16 mouse cellular contexts compared by ENCODE assay signal in genomic region chr11:67431116-67431645, GRCm38 (mm10). TPM values are rescaled to one million over a fixed set of nuclear protein-coding genes. Genes with fewer than 3 reads are reported as not detected.
A peak's percentile ranks its signal among the peaks of the same experiment; 100 is the strongest.
DNase-seq lines count a peak whose midpoint lies in the region; ATAC-seq and TF ChIP-seq lines count a peak whose summit lies in the region.
"Had no signal": no experiment of that assay in that cellular context is flagged by ENCODE, and none has a peak within 500 bp of the region (broad histone marks: within the 10 kb centered on the region; RNA-seq: fewer than 3 reads in every experiment).

No protein-coding gene starts in this region.

- no peaks in the 10 kb centered on the region for H3K36me3 ChIP-seq in midbrain, embryonic 11.5 days (ENCODE audit: control insufficient read depth, insufficient read depth, low read length)
- no peaks in the 10 kb centered on the region for H3K36me3 ChIP-seq in midbrain, embryonic 13.5 days
- no peaks in the 10 kb centered on the region for H3K36me3 ChIP-seq in embryonic facial prominence, embryonic 13.5 days
- no peaks in the 10 kb centered on the region for H3K36me3 ChIP-seq in limb, embryonic 13.5 days
- no peaks in the 10 kb centered on the region for H3K36me3 ChIP-seq in heart, embryonic 12.5 days

- DNase-seq in gastrocnemius, adult 2 months: no peak
- no peak for DNase-seq in gastrocnemius, postnatal 4 days (ENCODE audit: low spot score in 2 of 2)
- peak; percentile 84 for DNase-seq in midbrain, embryonic 11.5 days (ENCODE audit: low spot score, missing footprints)
- no peak for DNase-seq in left cerebral cortex, adult 9 months (ENCODE audit: low spot score in 2 of 2)
- DNase-seq: adrenal gland, adult 8-10 months; cerebellum, adult 18-20 months; gastrocnemius, postnatal 14 days; heart, postnatal 14 days; kidney, postnatal 10 days; lung, postnatal 10 days; thymus, postnatal 14 days had no signal

- ATAC-seq in midbrain, embryonic 11.5 days (ENCODE audit: low FRiP score): no peak
- ATAC-seq in midbrain, embryonic 13.5 days: no peak
- no peak for ATAC-seq in embryonic facial prominence, embryonic 13.5 days (ENCODE audit: insufficient number of reproducible peaks, insufficient read depth, low FRiP score, low TSS enrichment, low read depth)
- no peak for ATAC-seq in limb, embryonic 13.5 days (ENCODE audit: low FRiP score, low read depth)
- no peak for ATAC-seq in heart, embryonic 12.5 days (ENCODE audit: insufficient number of reproducible peaks, low FRiP score)

- no peaks in the 10 kb centered on the region for H3K27me3 ChIP-seq in midbrain, embryonic 11.5 days (ENCODE audit: control insufficient read depth, insufficient read depth, low read length)
- no peaks in the 10 kb centered on the region for H3K27me3 ChIP-seq in midbrain, embryonic 13.5 days
- no peaks in the 10 kb centered on the region for H3K27me3 ChIP-seq in embryonic facial prominence, embryonic 13.5 days
- H3K27me3 ChIP-seq in limb, embryonic 13.5 days: peaks cover 5% of the 10 kb centered on the region; the same call in 1 of the 2 replicates
- no peaks in the 10 kb centered on the region for H3K27me3 ChIP-seq in heart, embryonic 12.5 days (replicated peaks)

- intact Hi-C loops in gastrocnemius, adult 2 months (cut with DNase I): no loop called here

- H3K27ac ChIP-seq in gastrocnemius, adult 2 months: no peak overlapping the region
- H3K27ac ChIP-seq in midbrain, embryonic 11.5 days (ENCODE audit: low read depth, low read length): no peak overlapping the region
- H3K27ac ChIP-seq in midbrain, embryonic 13.5 days: no peak overlapping the region
- H3K27ac ChIP-seq in embryonic facial prominence, embryonic 13.5 days: no peak overlapping the region
- H3K27ac ChIP-seq in limb, embryonic 13.5 days: no peak overlapping the region
- H3K27ac ChIP-seq in heart, embryonic 12.5 days (ENCODE audit: poor library complexity, severe bottlenecking): no peak overlapping the region
- H3K27ac ChIP-seq: layer of hippocampus, adult 2 months had no signal

- H3K4me1 ChIP-seq in midbrain, embryonic 11.5 days (ENCODE audit: control insufficient read depth, insufficient read depth, low read length): no peaks in the 10 kb centered on the region
- H3K4me1 ChIP-seq in midbrain, embryonic 13.5 days (replicated peaks): peaks cover 5% of the 10 kb centered on the region; the same call in 1 of the 2 replicates
- H3K4me1 ChIP-seq in embryonic facial prominence, embryonic 13.5 days: peaks cover 7% of the 10 kb centered on the region; the same call in 1 of the 2 replicates
- peaks cover 7% of the 10 kb centered on the region for H3K4me1 ChIP-seq in limb, embryonic 13.5 days
- no peaks in the 10 kb centered on the region for H3K4me1 ChIP-seq in heart, embryonic 12.5 days (replicated peaks)

- no peak for TF ChIP-seq CTCF in gastrocnemius, adult 2 months (IDR thresholded peaks at IDR 0.05)

- H3K4me2 ChIP-seq in midbrain, embryonic 11.5 days: no peak overlapping the region
- H3K4me2 ChIP-seq in midbrain, embryonic 13.5 days (replicated peaks): no peak overlapping the region
- H3K4me2 ChIP-seq in embryonic facial prominence, embryonic 13.5 days: peak overlapping the region; percentile 26
- H3K4me2 ChIP-seq in limb, embryonic 13.5 days (replicated peaks): peak overlapping the region; percentile 41
- H3K4me2 ChIP-seq in heart, embryonic 12.5 days: no peak overlapping the region

- peak overlapping the region; percentile 35 for H3K4me3 ChIP-seq in gastrocnemius, adult 2 months
- no peak overlapping the region for H3K4me3 ChIP-seq in midbrain, embryonic 11.5 days (ENCODE audit: low read depth, low read length)
- no peak overlapping the region for H3K4me3 ChIP-seq in midbrain, embryonic 13.5 days (replicated peaks)
- no peak overlapping the region for H3K4me3 ChIP-seq in embryonic facial prominence, embryonic 13.5 days
- H3K4me3 ChIP-seq in limb, embryonic 13.5 days: no peak overlapping the region
- no peak overlapping the region for H3K4me3 ChIP-seq in heart, embryonic 12.5 days
- H3K4me3 ChIP-seq: layer of hippocampus, adult 2 months had no signal

- H3K9ac ChIP-seq in midbrain, embryonic 11.5 days (ENCODE audit: low read length): no peak overlapping the region
- H3K9ac ChIP-seq in midbrain, embryonic 13.5 days (replicated peaks): no peak overlapping the region
- no peak overlapping the region for H3K9ac ChIP-seq in embryonic facial prominence, embryonic 13.5 days
- no peak overlapping the region for H3K9ac ChIP-seq in limb, embryonic 13.5 days
- H3K9ac ChIP-seq in heart, embryonic 12.5 days: no peak overlapping the region

- H3K9me3 ChIP-seq in midbrain, embryonic 11.5 days (ENCODE audit: control insufficient read depth, low read length): no peaks in the 10 kb centered on the region
- no peaks in the 10 kb centered on the region for H3K9me3 ChIP-seq in midbrain, embryonic 13.5 days
- H3K9me3 ChIP-seq in embryonic facial prominence, embryonic 13.5 days: no peaks in the 10 kb centered on the region
- no peaks in the 10 kb centered on the region for H3K9me3 ChIP-seq in limb, embryonic 13.5 days
- no peaks in the 10 kb centered on the region for H3K9me3 ChIP-seq in heart, embryonic 12.5 days (replicated peaks)

- WGBS in midbrain, embryonic 11.5 days: 31% methylated on average over 14 of the region's 14 CpGs
- 26% methylated on average over 14 of the region's 14 CpGs for WGBS in midbrain, embryonic 13.5 days
- 28% methylated on average over 14 of the region's 14 CpGs for WGBS in embryonic facial prominence, embryonic 13.5 days
- 28% methylated on average over 14 of the region's 14 CpGs for WGBS in limb, embryonic 13.5 days
- 39% methylated on average over 13 of the region's 14 CpGs for WGBS in heart, embryonic 12.5 days

RNA-seq across cellular contexts. Expression of gene Gas7, which starts 24.1 kb away (rescaled TPM):
- 1 to 10 TPM; 6.8 to 8.5 TPM for total RNA-seq in gastrocnemius, adult 2 months (2021)
- 10 to 100 TPM; 60.5 to 63.7 TPM for total RNA-seq in gastrocnemius, postnatal 4 days (2021)
- polyA plus RNA-seq in midbrain, embryonic 11.5 days (2014; fragmentation: Nextera tagmentation; extraction: Ambion mirVana): 2.3 and 2.8 TPM in 2 replicates
- 11.9 TPM in 2 replicates for polyA plus RNA-seq in midbrain, embryonic 13.5 days (2015; fragmentation: Nextera tagmentation; extraction: Ambion mirVana)
- polyA plus RNA-seq in embryonic facial prominence, embryonic 13.5 days (2015; fragmentation: Nextera tagmentation; extraction: Ambion mirVana): 9.3 and 11.9 TPM in 2 replicates
- 9.8 and 11.7 TPM in 2 replicates for polyA plus RNA-seq in limb, embryonic 13.5 days (2015; fragmentation: Nextera tagmentation; extraction: Ambion mirVana)
- polyA plus RNA-seq in heart, embryonic 12.5 days (2016; fragmentation: Nextera tagmentation; extraction: Ambion mirVana): 6.9 and 7.4 TPM in 2 replicates

Comparison
In these comparisons a context has a peak if more than half of its experiments do, and no peak if none do; other contexts are left out.
1. H3K4me2 ChIP-seq: peak in embryonic facial prominence, embryonic 13.5 days (single experiment) and limb, embryonic 13.5 days (single experiment); none in midbrain, embryonic 11.5 days (single experiment), midbrain, embryonic 13.5 days (single experiment) and heart, embryonic 12.5 days (single experiment).